Mouse (Mus musculus): ENCODE measurements at regions not wholly inside any gene's neighbourhood (a gene's known extent, or its start where the extent isn't known, plus 50 kb on each side); places are given as distances from the start of the nearest gene placed in this dataset.

DNA sequence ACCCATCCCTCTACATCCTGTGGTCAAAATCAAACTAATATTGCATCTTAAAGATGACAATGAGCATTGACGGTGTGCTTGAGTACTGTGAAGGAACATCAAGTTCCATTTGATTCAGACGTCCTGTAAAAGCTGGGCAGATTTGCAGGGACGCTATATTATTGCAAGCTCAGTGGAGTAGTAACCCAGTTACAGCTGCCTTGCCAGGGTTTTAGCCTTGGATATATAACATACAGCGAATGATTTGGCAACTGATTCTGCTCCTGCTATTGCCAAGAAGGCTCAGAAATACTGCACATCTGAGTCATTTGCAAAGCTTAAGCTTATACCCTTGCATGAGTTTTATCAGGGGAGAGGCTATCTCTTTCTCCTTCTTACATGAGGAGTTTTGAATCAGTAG, 262.4 kb upstream of the Apob start:
- TF ChIP-seq CTCF (IDR thresholded peaks at IDR 0.05; ENCODE audit: control insufficient read depth, insufficient read depth, insufficient replicate concordance, low read depth, low read length) = no peak
- no peak for TF ChIP-seq POLR2A (IDR thresholded peaks at IDR 0.05; ENCODE audit: control insufficient read depth, low read depth, low read length)

All from testis, adult 2 months (tissue).